Mouse (Mus musculus) spleen, adult 2 months (tissue): ENCODE results near the gene Lsp1. TPM values are rescaled to one million over a fixed set of nuclear protein-coding genes. Genes with fewer than 3 reads are reported as not detected.

Experiments
- DNase-seq, 2 experiments: peaks; one replicate each; pipeline versions ENCODE4 v3.0.0 to v3.0.0-alpha.2; 2012 to 2021; ENCODE audit warnings: low spot score in 2 of 2, low read depth in 1 of 2
- H3K27ac ChIP-seq: fragments of 200-500 bp; 2 replicates; pipeline ENCODE4 v1.5.1; 2012; ENCODE audit warnings: low read length, inconsistent platforms; ENCODE audit not compliant: insufficient read depth
- H3K27me3 ChIP-seq: fragments of 200-500 bp; 2 replicates; pipeline ENCODE4 v1.6.1; 2012; ENCODE audit warnings: mild to moderate bottlenecking, moderate library complexity, low read length, inconsistent platforms; ENCODE audit not compliant: control insufficient read depth, insufficient read depth
- H3K36me3 ChIP-seq: fragments of 200-500 bp; 2 replicates; pipeline ENCODE4 v1.6.1; 2012; ENCODE audit warnings: mild to moderate bottlenecking, low read length, inconsistent platforms; ENCODE audit not compliant: control insufficient read depth, insufficient read depth
- H3K4me1 ChIP-seq: fragments of 200-500 bp; 2 replicates; pipeline ENCODE4 v1.6.1; 2011; ENCODE audit warnings: inconsistent platforms; ENCODE audit not compliant: control insufficient read depth, insufficient read depth, insufficient read length
- H3K4me3 ChIP-seq: fragments of 200-500 bp; 2 replicates; pipeline ENCODE4 v1.5.1; 2011; ENCODE audit warnings: mild to moderate bottlenecking, inconsistent platforms; ENCODE audit not compliant: insufficient read depth, insufficient read length; ENCODE audit errors: extremely low read depth
- CTCF ChIP-seq: fragments of 200-500 bp; IDR thresholded peaks from 2 replicates; pipeline ENCODE4 v1.5.1; 2011; ENCODE audit warnings: mild to moderate bottlenecking, inconsistent platforms; ENCODE audit not compliant: insufficient read depth, insufficient read length, insufficient replicate concordance; ENCODE audit errors: extremely low read depth
- POLR2A ChIP-seq: fragments of 200-500 bp; IDR thresholded peaks from 2 replicates; pipeline ENCODE4 v1.6.1; 2011; ENCODE audit warnings: low read depth, low read length, inconsistent platforms
- WGBS: fragments of 180-500 bp; shearing (Covaris S2); methylation state at CpG from one replicate; pipeline ENCODE4 v1.1.7; 2018; 5-methylcytosine and 5-hydroxymethylcytosine counted together
- polyA plus RNA-seq: library from polyadenylated mRNA; depleted of rRNA; stranded (reverse); fragments of >200 nt; gene quantifications from 2 replicates; pipeline ENCODE4 v1.2.3, GENCODE M21; 2012

Gene Lsp1
- polyA plus RNA-seq, 1 experiment, result 368 TPM

GRCm38 (mm10) chr7:142435524-142435923, 25.1 kb upstream of the Lsp1 start:
- no peaks in the 10 kb centered on the region for H3K27me3 ChIP-seq
- WGBS, result 21% methylated on average over 4 of the region's 4 CpGs
- no peak overlapping the region for H3K4me3 ChIP-seq
- TF ChIP-seq CTCF (peak; percentile 74; the same call in 1 of the 2 replicates), POLR2A (no peak)
- H3K36me3 ChIP-seq, result no peaks in the 10 kb centered on the region
- peak in 1 of 2 experiments; percentile 63 for DNase-seq
- no peak overlapping the region for H3K27ac ChIP-seq
- H3K4me1 ChIP-seq, result no peaks in the 10 kb centered on the region

GRCm38 (mm10) chr7:142437324-142437723, 23.3 kb upstream of the Lsp1 start:
- no peak for DNase-seq
- Histone ChIP-seq H3K27ac (no peak overlapping the region), H3K4me1 (peaks cover 9% of the 10 kb centered on the region; the same call in 1 of the 2 replicates), H3K27me3 (no peaks in the 10 kb centered on the region), H3K36me3 (no peaks in the 10 kb centered on the region), H3K4me3 (no peak overlapping the region)
- TF ChIP-seq CTCF (no peak), POLR2A (no peak)
- WGBS, result 83% methylated on average over 5 of the region's 5 CpGs

GRCm38 (mm10) chr7:142439966-142440365, 20.6 kb upstream of the Lsp1 start:
- DNase-seq, result no peak
- TF ChIP-seq CTCF, result no peak
- no peak for TF ChIP-seq POLR2A
- whole genome bisulfite sequencing, result 89% methylated on average over 14 of the region's 14 CpGs
- Histone ChIP-seq H3K27ac (no peak overlapping the region), H3K27me3 (no peaks in the 10 kb centered on the region), H3K4me1 (peaks cover 34% of the 10 kb centered on the region; the same call in 1 of the 2 replicates), H3K4me3 (no peak overlapping the region), H3K36me3 (no peaks in the 10 kb centered on the region)

- TF ChIP-seq CTCF (peak; percentile 72; the same call in 1 of the 2 replicates), POLR2A (no peak)
- no peaks in the 10 kb centered on the region for H3K36me3 ChIP-seq
- H3K4me1 ChIP-seq, result peaks cover 34% of the 10 kb centered on the region; the same call in 1 of the 2 replicates
- DNase-seq, result peak; percentile 46 to 64
- no peak overlapping the region for H3K4me3 ChIP-seq
- no peaks in the 10 kb centered on the region for H3K27me3 ChIP-seq
- WGBS, result 49% methylated on average over 5 of the region's 5 CpGs
- no peak overlapping the region for H3K27ac ChIP-seq
Observed at GRCm38 (mm10) chr7:142440657-142441114, 19.9 kb upstream of the Lsp1 start.

- H3K27ac ChIP-seq, result peak within 1 kb of the TSS; percentile 77
Observed at GRCm38 (mm10) chr7:142441585-142441984, 19.0 kb upstream of the Lsp1 start, which contains the start of gene Tnni2. TSS of gene Tnni2 (plus strand) at chr7:142441808.

GRCm38 (mm10) chr7:142442081-142442907, 18.3 kb upstream of the Lsp1 start:
- Histone ChIP-seq H3K36me3 (no peaks in the 10 kb centered on the region), H3K4me1 (peaks cover 34% of the 10 kb centered on the region; the same call in 1 of the 2 replicates), H3K27me3 (no peaks in the 10 kb centered on the region), H3K27ac (peak overlapping the region; percentile 94), H3K4me3 (no peak overlapping the region)
- WGBS, result 30% methylated on average over 9 of the region's 9 CpGs
- DNase-seq, result peak; percentile 58 to 65
- TF ChIP-seq CTCF, result no peak
- no peak for TF ChIP-seq POLR2A

More at GRCm38 (mm10) chr7:142441585-142441984, 19.0 kb upstream of the Lsp1 start, which contains the start of gene Tnni2:
- Histone ChIP-seq H3K36me3 (no peaks in the 10 kb centered on the region), H3K27me3 (no peaks in the 10 kb centered on the region), H3K4me1 (peaks cover 34% of the 10 kb centered on the region; the same call in 1 of the 2 replicates), H3K4me3 (no peak within 1 kb of the TSS)
- no peak for TF ChIP-seq POLR2A
- TF ChIP-seq CTCF, result no peak
- DNase-seq, result no peak
- 76% methylated on average over 9 of the region's 9 CpGs for WGBS
